Mouse (Mus musculus): ENCODE data around the gene Tlr5. TPM values are rescaled to one million over a fixed set of nuclear protein-coding genes. Genes with fewer than 3 reads are reported as not detected.
A peak's percentile ranks its signal among the peaks of the same experiment; 100 is the strongest.

Tlr5 gene
- total RNA-seq, 2 experiments from 2014 or later = 1.2 to 1.7 TPM

- intact Hi-C loops (cut with DNase I) = no loop called here
- no peak for DNase-seq
Observed at GRCm38 (mm10) chr1:182953165-182953564, 1.4 kb upstream of the Tlr5 start.

DNA sequence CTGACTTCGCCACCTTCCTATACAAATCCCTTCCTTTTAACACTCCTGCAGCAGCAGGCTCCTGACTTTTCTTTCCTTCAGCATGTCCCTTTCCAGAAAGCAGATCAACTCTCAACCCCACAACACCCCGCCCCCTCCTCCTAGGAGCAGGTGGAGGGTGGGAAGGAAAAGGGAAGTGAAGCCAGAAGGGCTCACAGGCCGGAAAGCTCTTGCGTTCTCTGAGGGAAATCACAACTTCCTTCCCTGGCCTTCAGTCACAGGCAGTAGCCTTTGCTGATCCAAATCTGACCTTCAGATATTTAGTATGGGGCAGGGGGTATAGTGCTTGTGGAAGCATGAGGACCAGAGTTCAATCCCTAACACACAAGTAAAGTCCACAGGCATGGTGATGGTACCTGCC lies 921 bp upstream of the Tlr5 start:
- peak; percentile 23 to 24 for DNase-seq
- intact Hi-C loops (cut with DNase I) = no loop called here

- DNase-seq = no peak
- intact Hi-C loops (cut with DNase I) = loop anchor here (5.0 kb wide), 2 partner anchors 158 to 293 kb away; no protein-coding TSS in a partner anchor
Observed at GRCm38 (mm10) chr1:182955047-182955620, 546 bp downstream of the Tlr5 start.

DNA sequence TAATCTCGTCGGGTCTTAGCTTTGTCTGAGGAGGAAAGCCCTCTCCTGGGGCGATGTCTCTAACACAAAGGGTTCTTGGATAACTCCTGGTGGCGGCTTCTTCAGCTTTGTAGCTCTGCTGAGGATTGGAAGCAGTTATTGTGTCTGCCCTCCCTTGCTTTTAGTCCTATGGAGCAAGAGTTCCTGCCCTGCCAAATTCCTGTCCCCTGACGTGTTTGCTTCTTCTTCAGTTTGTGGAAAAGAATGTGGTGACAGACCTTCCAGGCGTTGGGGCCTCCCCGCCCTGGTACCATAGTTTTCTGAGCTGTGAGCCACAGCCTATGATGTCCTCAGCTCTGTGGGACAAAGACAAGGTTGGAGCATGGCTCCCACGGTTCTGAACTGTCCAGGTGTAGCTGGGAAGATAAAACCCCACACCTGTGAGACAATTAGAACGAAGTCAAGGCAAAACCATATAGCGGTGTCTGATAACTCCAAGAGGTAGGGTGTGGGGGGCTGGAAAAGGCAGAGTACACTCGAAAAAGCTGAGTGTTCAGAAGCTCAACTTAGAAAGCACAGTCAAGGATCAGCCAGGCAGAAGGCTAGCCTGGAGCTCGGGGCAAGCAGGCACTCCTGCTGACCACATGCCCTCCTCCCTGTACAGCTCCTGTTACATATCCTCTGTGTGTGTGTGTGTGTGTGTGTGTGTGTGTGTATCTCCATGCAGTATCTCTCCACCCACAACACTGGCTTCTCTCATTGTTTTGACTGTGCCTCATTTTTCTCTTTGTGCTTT lies 1.8 kb downstream of the Tlr5 start:
- intact Hi-C loops (cut with DNase I) = loop anchor here (5.0 kb wide), 2 partner anchors 159 to 294 kb away; no protein-coding TSS in a partner anchor
- peak; percentile 32 to 42 for DNase-seq

GRCm38 (mm10) chr1:182957001-182957757 lies 2.6 kb downstream of the Tlr5 start:
- no peak for DNase-seq
- intact Hi-C loops (cut with DNase I) = loop anchor here (5.0 kb wide), 2 partner anchors 160 to 295 kb away; no protein-coding TSS in a partner anchor

GRCm38 (mm10) chr1:182957826-182958544 lies 3.4 kb downstream of the Tlr5 start:
- no peak for DNase-seq
- intact Hi-C loops (cut with DNase I) = loop anchor here (5.0 kb wide), 2 partner anchors 161 to 296 kb away; no protein-coding TSS in a partner anchor

- no peak for DNase-seq
Observed at GRCm38 (mm10) chr1:182958824-182959223, 4.2 kb downstream of the Tlr5 start.

DNA sequence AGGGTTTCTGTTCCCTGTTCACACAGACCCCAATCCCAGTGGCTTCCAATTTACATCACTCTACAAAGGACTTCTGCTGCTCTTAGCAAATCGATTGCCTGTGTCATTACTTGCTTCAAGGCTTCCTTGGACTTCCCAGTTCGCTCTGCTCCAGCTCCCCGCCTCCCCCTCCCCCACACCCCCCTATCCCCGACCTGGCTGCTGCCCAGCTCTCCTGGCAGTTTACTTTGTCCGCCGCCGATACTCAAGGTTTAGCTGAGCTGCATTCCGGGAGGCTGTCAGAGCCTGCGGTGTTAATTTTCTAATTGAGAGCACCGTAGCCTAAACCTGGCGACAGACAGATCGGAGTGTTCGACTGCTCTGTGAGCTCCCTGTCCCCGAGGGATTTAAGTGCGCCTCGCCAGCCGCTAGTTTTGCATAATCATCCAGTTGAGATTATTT lies 4.7 kb downstream of the Tlr5 start:
- intact Hi-C loops (cut with DNase I) = loop anchor here (5.0 kb wide), 2 partner anchors 162 to 297 kb away; no protein-coding TSS in a partner anchor
- DNase-seq = peak; percentile 55 to 63

More at GRCm38 (mm10) chr1:182958824-182959223, 4.2 kb downstream of the Tlr5 start:
- intact Hi-C loops (cut with DNase I) = loop anchor here (5.0 kb wide), 2 partner anchors 162 to 297 kb away; no protein-coding TSS in a partner anchor

DNA sequence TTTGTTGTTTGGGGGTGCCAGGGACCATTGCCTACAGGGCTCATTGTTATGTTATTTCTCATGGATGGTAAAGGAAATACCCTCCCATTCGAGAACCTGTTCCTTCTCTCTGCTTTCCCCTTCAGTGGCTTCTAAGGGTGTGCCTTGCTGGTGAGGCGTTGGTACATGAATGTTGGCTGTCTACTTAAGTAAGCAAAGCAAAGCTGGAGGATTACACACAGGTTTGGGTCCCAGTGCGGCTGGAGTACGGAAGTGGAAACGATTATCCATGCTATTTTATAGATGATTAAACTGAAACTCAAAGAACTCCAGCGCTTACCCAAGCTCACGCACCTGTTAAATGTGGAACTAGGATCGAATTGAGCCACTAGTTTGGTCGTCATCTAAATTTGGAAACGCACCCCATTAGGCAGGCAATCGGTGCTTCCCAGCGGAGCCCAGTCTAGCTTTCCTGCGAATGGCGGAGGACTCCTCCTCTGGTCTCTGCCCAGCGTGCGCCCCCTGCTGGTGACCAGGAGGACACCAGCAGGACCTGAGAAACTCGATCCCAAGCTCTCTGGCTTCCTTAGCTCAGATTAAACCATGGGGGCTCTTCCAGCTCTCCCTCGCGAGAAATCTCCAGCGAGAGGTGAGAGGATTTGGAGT lies 5.3 kb downstream of the Tlr5 start:
- peak; percentile 90 to 91 for DNase-seq
- intact Hi-C loops (cut with DNase I) = loop anchor here (1.0 to 5.0 kb wide), 5 partner anchors 91 to 406 kb away; no protein-coding TSS in a partner anchor

- intact Hi-C loops (cut with DNase I) = loop anchor here (2.0 kb wide), 2 partner anchors 92 to 400 kb away; no protein-coding TSS in a partner anchor
- no peak for DNase-seq
Observed at GRCm38 (mm10) chr1:182961076-182961475, 6.5 kb downstream of the Tlr5 start.

DNA sequence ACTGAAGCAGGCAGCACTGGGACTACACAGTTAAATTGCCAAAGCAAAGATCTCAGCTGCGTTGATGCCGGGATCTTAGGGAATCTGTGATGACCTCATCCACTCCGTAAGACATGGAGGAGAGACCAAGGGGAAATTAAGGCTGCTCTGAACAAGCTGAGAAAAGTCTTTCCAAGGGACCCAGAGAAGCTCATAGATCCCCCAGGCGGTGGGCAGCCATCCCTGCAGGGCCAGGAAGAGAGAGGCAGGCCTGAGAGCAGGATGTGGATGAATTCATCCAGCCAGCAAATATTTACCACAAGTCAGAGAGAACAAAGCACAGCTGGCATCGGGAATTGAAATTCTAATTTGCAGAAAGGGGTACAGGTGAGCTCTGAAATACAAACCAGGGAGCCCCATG lies 8.7 kb downstream of the Tlr5 start:
- peak in 1 of 2 experiments; percentile 12 for DNase-seq
- intact Hi-C loops (cut with DNase I) = no loop called here

- DNase-seq = no peak
- intact Hi-C loops (cut with DNase I) = no loop called here
Observed at GRCm38 (mm10) chr1:182964855-182965466, 10.4 kb downstream of the Tlr5 start.

DNA sequence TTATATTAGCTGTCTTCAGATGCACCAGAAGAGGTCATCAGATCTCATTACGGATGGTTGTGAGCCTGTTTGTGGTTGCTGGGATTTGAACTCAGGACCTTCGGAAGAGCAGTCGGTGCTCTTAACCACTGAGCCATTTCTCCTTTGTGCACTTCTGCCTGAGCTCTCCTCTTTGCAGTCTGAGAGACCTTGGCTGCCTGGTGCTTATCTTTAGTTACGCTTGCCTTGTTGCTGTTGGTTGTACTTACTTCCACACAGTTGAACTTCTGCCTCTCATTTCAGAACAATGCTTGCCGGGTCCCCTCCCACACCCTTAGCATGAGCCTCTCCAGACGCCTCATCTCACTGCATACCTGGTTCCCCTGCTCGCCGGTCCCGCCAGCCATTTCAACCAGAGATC lies 14.1 kb downstream of the Tlr5 start:
- intact Hi-C loops (cut with DNase I) = no loop called here
- DNase-seq = no peak

- intact Hi-C loops (cut with DNase I) = no loop called here
- DNase-seq = no peak
Observed at GRCm38 (mm10) chr1:182972240-182972639, 17.7 kb downstream of the Tlr5 start.

DNA sequence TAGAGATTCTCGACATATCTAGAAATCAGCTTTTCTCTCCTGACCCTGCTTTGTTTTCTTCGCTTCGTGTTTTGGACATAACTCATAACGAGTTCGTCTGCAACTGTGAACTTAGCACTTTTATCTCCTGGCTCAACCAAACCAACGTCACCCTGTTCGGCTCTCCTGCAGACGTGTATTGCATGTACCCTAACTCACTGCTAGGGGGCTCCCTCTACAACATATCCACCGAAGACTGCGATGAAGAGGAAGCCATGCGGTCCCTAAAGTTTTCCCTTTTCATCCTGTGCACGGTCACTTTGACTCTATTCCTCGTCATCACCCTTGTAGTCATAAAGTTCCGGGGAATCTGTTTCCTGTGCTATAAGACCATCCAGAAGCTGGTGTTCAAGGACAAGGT lies 20.2 kb downstream of the Tlr5 start:
- DNase-seq = no peak
- intact Hi-C loops (cut with DNase I) = no loop called here

- no peak for DNase-seq
- intact Hi-C loops (cut with DNase I) = no loop called here
Observed at GRCm38 (mm10) chr1:182980702-182981101, 26.1 kb downstream of the Tlr5 start.

DNA sequence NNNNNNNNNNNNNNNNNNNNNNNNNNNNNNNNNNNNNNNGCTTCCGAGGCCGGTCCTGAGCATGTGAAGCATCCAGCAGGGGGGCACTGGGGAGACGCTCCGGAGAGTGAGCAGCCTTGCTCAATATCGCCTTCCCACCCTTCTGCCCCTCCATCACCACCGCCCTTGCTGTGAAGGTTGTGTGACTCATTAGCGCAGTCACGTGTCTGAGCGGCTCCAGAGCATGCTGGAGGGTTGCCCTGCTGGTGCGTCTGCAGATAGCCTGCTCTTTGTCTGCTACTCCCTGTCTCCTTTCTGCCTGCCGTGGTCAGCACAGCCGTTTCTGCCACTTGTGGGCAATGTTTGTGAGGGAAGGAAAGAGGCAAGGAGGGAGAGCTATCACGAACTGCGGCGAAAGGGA lies 28.4 kb downstream of the Tlr5 start:
- intact Hi-C loops (cut with DNase I) = no loop called here

GRCm38 (mm10) chr1:182983496-182984127 lies 29.0 kb downstream of the Tlr5 start:
- intact Hi-C loops (cut with DNase I) = no loop called here
- DNase-seq = no peak

More for the DNA sequence above, 28.4 kb downstream of the Tlr5 start:
- DNase-seq = peak; percentile 94 to 95

- peak; percentile 50 to 52 for DNase-seq
- intact Hi-C loops (cut with DNase I) = no loop called here
Observed at GRCm38 (mm10) chr1:182986243-182986642, 31.7 kb downstream of the Tlr5 start.

Measured in heart, postnatal 10 days (tissue).